Mouse (Mus musculus): ENCODE results near the gene Sema5b.

DNA sequence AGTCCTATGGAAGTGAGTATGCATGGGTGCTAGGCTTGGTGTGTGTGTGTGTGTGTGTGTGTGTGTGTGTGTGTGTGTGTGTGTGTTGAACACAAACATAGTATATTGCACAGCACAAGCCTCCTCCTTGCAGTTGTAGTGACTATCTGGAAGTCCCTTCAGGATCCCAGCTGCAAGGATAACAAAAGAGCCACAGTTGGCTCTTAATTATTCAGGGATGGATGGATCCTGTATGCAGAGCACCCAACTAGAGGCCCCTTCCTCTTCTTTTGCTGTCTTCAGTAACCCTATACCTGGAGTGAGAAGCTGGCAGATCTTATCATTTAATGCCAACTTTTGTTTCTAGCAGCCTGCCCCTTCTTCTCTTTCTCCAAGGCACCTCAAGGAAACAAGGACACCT is 7.0 kb downstream of the Sema5b start:
- TF ChIP-seq CTCF (IDR thresholded peaks at IDR 0.05; ENCODE audit: borderline replicate concordance, extremely low read depth, insufficient read depth, insufficient read length) = no peak
- TF ChIP-seq POLR2A (IDR thresholded peaks at IDR 0.05; ENCODE audit: borderline replicate concordance, extremely low read depth, insufficient read depth, insufficient read length, poor library complexity, severe bottlenecking) = no peak
